Mouse (Mus musculus) thymus, adult 2 months (tissue): Measurements from ENCODE around the gene Tead3. TPM values are rescaled to one million over a fixed set of nuclear protein-coding genes. Genes with fewer than 3 reads are reported as not detected.

Experiments used
- DNase-seq: peaks from one replicate; pipeline ENCODE4 v3.0.0; 2021
- H3K27ac ChIP-seq: fragments of 200-500 bp; 2 replicates; pipeline ENCODE4 v1.5.1; 2012; ENCODE audit warnings: low read length, control low read depth; ENCODE audit not compliant: control insufficient read depth, insufficient read depth
- H3K27me3 ChIP-seq: fragments of 200-500 bp; 2 replicates; pipeline ENCODE4 v1.6.1; 2012; ENCODE audit warnings: mild to moderate bottlenecking, low read length, moderate library complexity, mixed read lengths; ENCODE audit not compliant: control insufficient read depth, insufficient read depth
- H3K36me3 ChIP-seq: fragments of 200-500 bp; 2 replicates; pipeline ENCODE4 v1.6.1; 2012; ENCODE audit warnings: mild to moderate bottlenecking, low read length, moderate library complexity; ENCODE audit not compliant: control insufficient read depth, insufficient read depth
- H3K4me1 ChIP-seq: fragments of 200-500 bp; replicated peaks from 2 replicates; pipeline ENCODE4 v1.6.1; 2012; ENCODE audit warnings: low read length; ENCODE audit not compliant: control insufficient read depth, insufficient read depth
- H3K4me3 ChIP-seq: fragments of 200-500 bp; 2 replicates; pipeline ENCODE4 v1.5.1; 2012; ENCODE audit warnings: mild to moderate bottlenecking, low read length, control low read depth, moderate library complexity; ENCODE audit not compliant: control insufficient read depth, insufficient read depth
- CTCF ChIP-seq: fragments of 200-500 bp; IDR thresholded peaks from 2 replicates; pipeline ENCODE4 v1.5.1; 2012; ENCODE audit warnings: mild to moderate bottlenecking, control low read depth, low read length, moderate library complexity, borderline replicate concordance; ENCODE audit not compliant: control insufficient read depth, poor library complexity, insufficient read depth; ENCODE audit errors: extremely low read depth
- POLR2A ChIP-seq: fragments of 200-500 bp; IDR thresholded peaks from 2 replicates; pipeline ENCODE4 v1.6.1; 2012; ENCODE audit warnings: mild to moderate bottlenecking, low read length, control low read depth, moderate library complexity; ENCODE audit not compliant: control insufficient read depth, poor library complexity, insufficient read depth; ENCODE audit errors: extremely low read depth
- WGBS: fragments of 180-500 bp; shearing (Covaris S2); methylation state at CpG from one replicate; pipeline ENCODE4 v1.1.7; 2018; 5-methylcytosine and 5-hydroxymethylcytosine counted together
- polyA plus RNA-seq: library from polyadenylated mRNA; depleted of rRNA; stranded (reverse); fragments of >200 nt; gene quantifications from 2 replicates; pipeline ENCODE4 v1.2.3, GENCODE M21; 2012

Gene Tead3
- polyA plus RNA-seq, 1 experiment, result 11.6 TPM

DNA sequence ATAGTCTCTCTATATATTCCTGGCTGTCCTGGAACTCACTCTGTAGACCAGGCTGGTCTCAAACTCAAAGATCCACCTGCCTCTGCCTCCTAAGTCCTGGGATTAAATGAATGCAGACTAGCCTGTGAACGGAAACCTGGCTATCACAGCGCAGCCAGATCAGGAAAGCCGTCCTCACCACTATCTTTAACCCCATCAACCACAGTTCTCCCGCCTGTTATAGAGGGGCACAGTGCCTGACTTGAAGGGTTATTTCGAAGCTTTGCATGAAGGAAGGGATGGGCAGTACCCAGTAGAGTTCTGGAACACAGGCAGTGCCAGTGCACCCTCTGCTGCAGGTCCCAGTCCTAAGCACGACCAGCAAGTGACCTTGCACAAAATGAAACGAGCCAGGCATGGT, 59.3 kb downstream of the Tead3 start:
- WGBS, result 5% methylated on average over 7 of the region's 7 CpGs
- Histone ChIP-seq H3K4me3 (no peak overlapping the region), H3K4me1 (peaks cover 37% of the 10 kb centered on the region), H3K27ac (no peak overlapping the region), H3K36me3 (no peaks in the 10 kb centered on the region), H3K27me3 (no peaks in the 10 kb centered on the region)
- DNase-seq, result no peak
- TF ChIP-seq POLR2A (no peak), CTCF (no peak)

DNA sequence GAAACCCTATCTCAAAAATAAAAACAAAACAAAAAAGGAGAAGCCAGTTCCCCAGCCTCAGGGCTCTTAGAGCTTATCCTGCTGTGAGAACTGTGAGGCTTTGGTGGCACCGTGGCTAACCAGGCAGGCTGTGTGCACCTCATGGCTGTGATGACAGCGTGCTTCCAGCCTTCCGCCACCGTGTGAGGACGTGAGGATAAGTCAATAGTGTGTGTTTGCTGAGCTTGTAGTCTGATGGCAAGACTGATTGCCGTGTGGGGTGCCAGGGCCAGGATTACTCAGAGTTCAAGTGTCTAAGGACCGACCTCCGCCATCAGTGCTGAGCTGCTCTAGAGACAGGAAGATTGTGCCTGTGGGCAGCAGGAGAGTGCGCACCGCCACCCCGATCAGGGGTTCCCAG, 59.9 kb downstream of the Tead3 start:
- Histone ChIP-seq H3K27ac (no peak overlapping the region), H3K4me1 (peaks cover 37% of the 10 kb centered on the region), H3K4me3 (no peak overlapping the region), H3K36me3 (no peaks in the 10 kb centered on the region), H3K27me3 (no peaks in the 10 kb centered on the region)
- no peak for DNase-seq
- whole genome bisulfite sequencing, result 41% methylated on average over 11 of the region's 11 CpGs
- no peak for TF ChIP-seq CTCF
- no peak for TF ChIP-seq POLR2A

DNA sequence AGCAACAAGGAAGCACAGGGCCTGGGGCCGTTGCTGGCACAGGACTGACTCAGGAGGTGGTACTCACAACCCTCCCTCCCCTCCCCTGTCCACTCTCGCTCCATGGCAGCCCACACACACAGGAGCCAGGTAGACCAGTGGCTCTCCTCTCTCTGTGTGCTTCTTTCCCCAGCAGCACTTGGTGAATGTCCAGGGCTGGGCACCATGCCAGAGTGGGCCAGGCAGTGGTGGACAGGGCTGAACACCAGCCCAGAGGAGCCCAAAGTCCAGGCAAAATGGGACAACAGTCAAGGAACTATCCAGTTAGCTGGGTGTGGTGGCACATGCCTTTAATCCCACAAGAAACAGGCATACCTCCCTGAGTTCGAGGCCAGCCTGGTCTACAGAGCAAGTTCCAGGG, 60.4 kb downstream of the Tead3 start:
- Histone ChIP-seq H3K4me3 (no peak overlapping the region), H3K27ac (no peak overlapping the region), H3K27me3 (no peaks in the 10 kb centered on the region), H3K4me1 (peaks cover 36% of the 10 kb centered on the region), H3K36me3 (no peaks in the 10 kb centered on the region)
- WGBS, result 71% methylated on average over 3 of the region's 3 CpGs
- TF ChIP-seq CTCF (no peak), POLR2A (no peak)
- no peak for DNase-seq

DNA sequence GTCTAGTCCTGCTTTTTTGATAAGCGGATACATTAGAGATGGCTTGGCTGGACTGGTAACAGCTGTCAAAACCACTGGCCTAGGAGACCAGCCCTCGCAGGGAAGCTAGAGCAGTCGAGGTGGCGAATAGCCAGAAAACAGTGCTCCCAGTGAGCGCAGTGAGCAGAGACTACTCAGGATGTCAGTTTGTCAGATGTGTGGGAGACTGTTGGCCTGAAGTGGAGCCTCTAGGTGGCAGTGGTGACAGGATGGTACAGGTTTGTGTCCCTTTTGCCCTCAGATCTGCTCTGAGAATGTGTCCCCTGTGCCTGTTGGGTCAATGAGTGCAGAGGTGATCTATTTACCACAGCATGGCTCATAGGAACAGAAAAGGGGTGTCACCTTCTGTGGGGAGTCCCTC, 62.6 kb downstream of the Tead3 start:
- H3K27me3 ChIP-seq, result no peaks in the 10 kb centered on the region
- WGBS, result 25% methylated on average over 5 of the region's 5 CpGs
- no peak overlapping the region for H3K4me3 ChIP-seq
- peak; percentile 45; the same call in 1 of the 2 replicates for TF ChIP-seq CTCF
- TF ChIP-seq POLR2A, result no peak
- H3K4me1 ChIP-seq, result peaks cover 21% of the 10 kb centered on the region
- H3K36me3 ChIP-seq, result no peaks in the 10 kb centered on the region
- no peak overlapping the region for H3K27ac ChIP-seq
- peak; percentile 64 for DNase-seq

DNA sequence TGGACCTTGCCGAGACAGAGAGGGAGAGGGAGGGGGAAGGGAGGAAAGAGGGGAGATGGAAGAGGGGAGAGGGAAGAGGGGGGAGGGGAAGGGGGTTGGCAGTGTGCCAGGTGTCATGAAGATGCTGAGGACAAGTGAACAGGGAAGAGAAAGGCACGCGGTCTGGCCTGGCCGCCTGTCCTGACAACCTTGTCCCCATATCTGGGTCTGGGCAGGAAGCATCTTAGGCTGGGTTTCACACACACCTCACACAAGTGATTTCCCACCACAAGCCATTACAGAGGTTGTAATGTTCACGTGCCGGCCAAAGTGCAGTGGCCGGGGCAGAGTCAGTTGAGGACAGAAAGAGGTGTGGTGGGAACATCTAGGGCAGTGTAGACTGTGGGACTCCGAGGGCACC, 63.0 kb downstream of the Tead3 start:
- WGBS, result 36% methylated on average over 8 of the region's 8 CpGs

DNA sequence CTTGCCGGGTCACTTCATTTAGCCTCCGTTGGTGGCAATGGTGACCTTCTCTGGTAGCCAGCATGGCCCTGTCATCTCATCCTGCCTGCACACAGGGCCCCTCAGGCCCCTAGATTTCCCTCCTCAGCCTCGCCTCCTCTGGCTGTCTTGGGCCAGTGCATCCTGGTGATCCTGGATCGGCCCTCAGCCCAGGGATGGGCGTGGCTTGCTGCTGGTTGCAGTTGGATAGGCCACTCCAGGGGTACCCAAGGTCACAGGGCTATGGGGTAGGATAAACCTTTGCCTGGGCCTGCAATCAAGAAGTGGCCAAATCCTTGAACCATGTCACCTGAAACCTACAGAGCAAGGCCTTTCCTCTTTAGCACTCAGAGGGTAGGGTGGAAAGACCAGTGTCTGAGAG, 63.7 kb downstream of the Tead3 start:
- no peak for TF ChIP-seq CTCF
- no peak for TF ChIP-seq POLR2A
- H3K4me3 ChIP-seq, result no peak overlapping the region
- DNase-seq, result no peak
- H3K27me3 ChIP-seq, result no peaks in the 10 kb centered on the region
- peaks cover 22% of the 10 kb centered on the region for H3K4me1 ChIP-seq
- WGBS, result 81% methylated on average over 5 of the region's 5 CpGs
- no peak overlapping the region for H3K27ac ChIP-seq
- no peaks in the 10 kb centered on the region for H3K36me3 ChIP-seq

More for the DNA sequence above, 63.0 kb downstream of the Tead3 start:
- no peak overlapping the region for H3K27ac ChIP-seq
- H3K27me3 ChIP-seq, result no peaks in the 10 kb centered on the region
- H3K4me3 ChIP-seq, result no peak overlapping the region
- TF ChIP-seq CTCF (no peak), POLR2A (no peak)
- peaks cover 21% of the 10 kb centered on the region for H3K4me1 ChIP-seq
- DNase-seq, result no peak
- no peaks in the 10 kb centered on the region for H3K36me3 ChIP-seq

DNA sequence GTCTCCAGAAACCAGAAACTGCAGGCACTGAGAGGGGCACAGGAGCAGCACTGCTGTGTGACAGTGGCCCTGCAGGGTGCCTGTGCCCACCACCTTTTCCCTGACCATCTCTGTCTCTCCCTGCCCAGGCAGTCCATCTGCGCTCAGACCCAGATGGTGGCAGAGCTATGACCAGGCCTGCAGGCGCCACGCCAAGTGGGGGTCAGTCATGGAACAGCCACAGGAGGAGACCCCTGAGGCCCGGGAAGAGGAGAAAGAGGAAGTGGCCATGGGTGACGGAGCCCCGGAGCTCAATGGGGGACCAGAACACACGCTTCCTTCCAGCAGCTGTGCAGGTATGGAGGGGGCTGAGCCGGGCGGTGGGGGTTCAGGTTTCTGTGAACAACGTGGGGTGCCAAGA, 64.5 kb downstream of the Tead3 start:
- Histone ChIP-seq H3K4me3 (no peak overlapping the region), H3K27ac (no peak overlapping the region), H3K27me3 (no peaks in the 10 kb centered on the region), H3K4me1 (peaks cover 22% of the 10 kb centered on the region), H3K36me3 (no peaks in the 10 kb centered on the region)
- WGBS, result 52% methylated on average over 10 of the region's 10 CpGs
- no peak for DNase-seq
- TF ChIP-seq CTCF (no peak), POLR2A (no peak)
